In genomic region chr7:132736099-132736862, GRCm38 (mm10) we compare ENCODE assay signal across 8 mouse cellular contexts.
DNase-seq lines count a peak whose midpoint lies in the region; ATAC-seq and TF ChIP-seq lines count a peak whose summit lies in the region.

No protein-coding gene starts in this region.

- DNase-seq in hindbrain, postnatal 0 days (ENCODE audit: low spot score) = peak; percentile 40
- peak; percentile 93 for DNase-seq in R1 (ENCODE audit: low read depth, low spot score)
- peak; percentile 51 for DNase-seq in embryo, embryonic 9.5 days (ENCODE audit: extremely low spot score)
- peak; percentile 64 to 78 for DNase-seq in kidney, postnatal 4 days
- DNase-seq in lung, postnatal 4 days = peak; percentile 70 to 81
- DNase-seq in layer of hippocampus, adult 18-20 months (ENCODE audit: low spot score in 2 of 2) = no peak

- H3K4me1 ChIP-seq in hindbrain, postnatal 0 days (ENCODE audit: insufficient read depth, low read length) = peaks cover 39% of the 10 kb centered on the region
- peaks cover 35% of the 10 kb centered on the region for H3K4me1 ChIP-seq in hindbrain, embryonic 16.5 days (ENCODE audit: control insufficient read depth, insufficient read depth, low read depth, low read length)
- peaks cover 57% of the 10 kb centered on the region for H3K4me1 ChIP-seq in heart, embryonic 12.5 days (replicated peaks)

- H3K9me3 ChIP-seq in hindbrain, postnatal 0 days (ENCODE audit: low read length) = no peaks in the 10 kb centered on the region
- H3K9me3 ChIP-seq in hindbrain, embryonic 16.5 days (ENCODE audit: control insufficient read depth, low read length) = no peaks in the 10 kb centered on the region
- H3K9me3 ChIP-seq in heart, embryonic 12.5 days (replicated peaks) = no peaks in the 10 kb centered on the region

- H3K27ac ChIP-seq in hindbrain, postnatal 0 days = peak overlapping the region; percentile 45; the same call in 1 of the 2 replicates
- H3K27ac ChIP-seq in hindbrain, embryonic 16.5 days (ENCODE audit: low read depth, low read length) = no peak overlapping the region
- peak overlapping the region; percentile 31 for H3K27ac ChIP-seq in heart, embryonic 12.5 days (ENCODE audit: poor library complexity, severe bottlenecking)

- no peak for TF ChIP-seq CTCF in hindbrain, postnatal 0 days (IDR thresholded peaks at IDR 0.05; ENCODE audit: low read depth)

- H3K4me3 ChIP-seq in hindbrain, postnatal 0 days (ENCODE audit: low read length) = no peak overlapping the region
- no peak overlapping the region for H3K4me3 ChIP-seq in hindbrain, embryonic 16.5 days (ENCODE audit: low read length)
- H3K4me3 ChIP-seq in heart, embryonic 12.5 days = no peak overlapping the region

- no peak overlapping the region for H3K4me2 ChIP-seq in hindbrain, postnatal 0 days (ENCODE audit: low read depth, low read length)
- H3K4me2 ChIP-seq in hindbrain, embryonic 16.5 days (ENCODE audit: low read length) = no peak overlapping the region
- no peak overlapping the region for H3K4me2 ChIP-seq in heart, embryonic 12.5 days

- H3K27me3 ChIP-seq in hindbrain, postnatal 0 days (ENCODE audit: insufficient read depth, low read length) = no peaks in the 10 kb centered on the region
- no peaks in the 10 kb centered on the region for H3K27me3 ChIP-seq in hindbrain, embryonic 16.5 days (replicated peaks; ENCODE audit: control insufficient read depth, insufficient read depth, low read length)
- H3K27me3 ChIP-seq in heart, embryonic 12.5 days (replicated peaks) = no peaks in the 10 kb centered on the region

- ATAC-seq in hindbrain, postnatal 0 days = peak; percentile 60
- no peak for ATAC-seq in hindbrain, embryonic 16.5 days
- peak; percentile 33 for ATAC-seq in heart, embryonic 12.5 days (ENCODE audit: insufficient number of reproducible peaks, low FRiP score)

- H3K36me3 ChIP-seq in hindbrain, postnatal 0 days (ENCODE audit: insufficient read depth, low read length) = no peaks in the 10 kb centered on the region
- no peaks in the 10 kb centered on the region for H3K36me3 ChIP-seq in hindbrain, embryonic 16.5 days (ENCODE audit: control insufficient read depth, insufficient read depth, low read length)
- H3K36me3 ChIP-seq in heart, embryonic 12.5 days = no peaks in the 10 kb centered on the region

- 54% methylated on average over 17 of the region's 17 CpGs for WGBS in hindbrain, postnatal 0 days
- WGBS in hindbrain, embryonic 16.5 days = 61% methylated on average over 17 of the region's 17 CpGs
- WGBS in heart, embryonic 12.5 days = 54% methylated on average over 17 of the region's 17 CpGs

- H3K9ac ChIP-seq in hindbrain, postnatal 0 days (replicated peaks; ENCODE audit: low read length) = no peak overlapping the region
- no peak overlapping the region for H3K9ac ChIP-seq in hindbrain, embryonic 16.5 days (ENCODE audit: low read depth, low read length)
- 0 out of 2 replicates have a peak overlapping the region, but pooled peaks have one; percentile 34 for H3K9ac ChIP-seq in heart, embryonic 12.5 days

Comparison
In these comparisons a context has a peak if more than half of its experiments do, and no peak if none do; other contexts are left out.
1. DNase-seq: peak in hindbrain, postnatal 0 days (single experiment), R1 (single experiment), embryo, embryonic 9.5 days (single experiment), kidney, postnatal 4 days (2 of 2) and lung, postnatal 4 days (2 of 2); none in layer of hippocampus, adult 18-20 months (0 of 2).